Mouse (Mus musculus) heart, adult 2 months (tissue): ENCODE measurements around the gene Dab1.

Experiments
- CTCF ChIP-seq: fragments of 200-600 bp; IDR thresholded peaks from 2 replicates; pipeline ENCODE4 v1.8.1; 2022; ENCODE audit warnings: antibody characterized with exemption, mild to moderate bottlenecking, moderate library complexity
- POLR2A ChIP-seq: fragments of 200-500 bp; IDR thresholded peaks from 2 replicates; pipeline ENCODE4 v1.6.1; 2011; ENCODE audit warnings: mild to moderate bottlenecking, low read depth, low read length, control low read depth; ENCODE audit not compliant: insufficient read depth

DNA sequence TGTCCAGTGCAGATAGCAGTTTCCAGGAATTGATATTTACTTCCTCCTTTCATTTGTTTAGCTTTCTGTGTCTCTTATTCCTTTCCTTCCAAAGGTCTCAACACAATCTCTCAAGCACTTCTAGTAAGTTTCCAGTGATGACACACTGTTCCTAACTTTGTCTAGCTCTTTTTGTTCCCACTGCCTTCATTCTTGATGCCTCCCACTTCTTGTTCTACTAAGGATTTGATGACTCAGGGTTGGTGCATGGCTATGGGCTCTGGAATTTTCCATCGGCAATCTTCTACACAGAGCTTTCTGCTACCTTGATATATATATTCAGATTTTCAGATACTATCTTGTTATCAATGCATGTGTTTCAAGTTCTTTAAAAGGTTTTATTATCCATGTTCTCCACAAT is 656.1 kb downstream of the Dab1 start:
- TF ChIP-seq CTCF = no peak
- TF ChIP-seq POLR2A = no peak
